Mouse (Mus musculus): ENCODE measurements around the gene Gm10801. TPM values are rescaled to one million over a fixed set of nuclear protein-coding genes. Genes with fewer than 3 reads are reported as not detected.
"Not testable (repeated sequence)": the region's sequence is repeated elsewhere in the genome, so short reads cannot be mapped to it uniquely, and the experiment has no call there.

Gene Gm10801
- polyA plus RNA-seq (2017; shearing (Covaris generic)), result 10 to 100 TPM in 1 of 3 experiments, 1 to 10 TPM in 2; 7.5 to 35.1 (median 9.7) TPM

DNA sequence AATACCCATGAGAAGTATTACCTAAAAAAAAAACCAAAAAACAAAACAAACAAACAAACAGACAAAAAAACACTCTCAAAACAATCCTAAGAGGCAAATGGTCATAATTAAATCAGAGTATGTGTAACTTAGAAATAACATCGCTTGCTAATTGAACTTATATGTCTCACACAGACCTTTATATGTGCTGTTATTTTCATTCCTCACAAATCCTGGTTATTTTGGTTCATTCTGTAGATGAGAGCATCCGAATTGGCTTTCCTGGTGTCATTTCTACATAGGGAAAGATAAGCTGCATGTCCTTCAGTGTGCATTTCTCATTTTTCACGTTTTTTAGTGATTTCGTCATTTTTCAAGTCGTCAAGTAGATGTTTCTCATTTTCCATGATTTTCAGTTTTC lies at the start of gene Gm10801:
Gene Gm10801, plus strand, starts transcription at position 301 of the 400 bp plus-strand sequence.
- not testable (repeated sequence) for ATAC-seq

GRCm38 (mm10) chr2:98667201-98667600 lies 5.2 kb downstream of the Gm10801 start, which contains the start of gene Gm10800:
Gene Gm10800 (minus strand): TSS chr2:98667301.
- ATAC-seq, result not testable (repeated sequence)

- ATAC-seq, result no peak
These were observed 35.5 kb downstream of the Gm10801 start for GRCm38 (mm10) chr2:98697533-98697932.

Other genes with a start within 250 kb of the Gm10801 start
- gene Gm10800, start 5.1 kb downstream of the Gm10801 start, polyA plus RNA-seq (2017; shearing (Covaris generic)), result 100 to 1,000 TPM in 1 of 3 experiments, 10 to 100 TPM in 2; 25.8 to 179 (median 43.3) TPM

Data from inflammation-experienced regulatory T-cells, adult 6 months (primary cell).